Mouse (Mus musculus): Measurements from ENCODE around the gene Ccser1. TPM values are rescaled to one million over a fixed set of nuclear protein-coding genes. Genes with fewer than 3 reads are reported as not detected.
A peak's percentile ranks its signal among the peaks of the same experiment; 100 is the strongest.

Ccser1 gene
- polyA plus RNA-seq (2014; fragmentation: Nextera tagmentation; extraction: Ambion mirVana): 8.0 and 11.3 TPM in 2 replicates

GRCm38 (mm10) chr6:61179949-61180755 lies at the start of gene Ccser1:
TSS of gene Ccser1 (plus strand) at chr6:61180324.
- Histone ChIP-seq H3K36me3 (ENCODE audit: control insufficient read depth, insufficient read depth, low read length) (no peaks in the 10 kb centered on the region), H3K4me3 (ENCODE audit: low read depth, low read length) (peak within 1 kb of the TSS; percentile 78), H3K27ac (ENCODE audit: low read depth, low read length) (peak within 1 kb of the TSS; percentile 79), H3K9ac (ENCODE audit: low read length) (peak within 1 kb of the TSS; percentile 75), H3K27me3 (ENCODE audit: control insufficient read depth, insufficient read depth, low read length) (no peaks in the 10 kb centered on the region), H3K4me2 (ENCODE audit: low read depth) (peak within 1 kb of the TSS; percentile 98), H3K9me3 (ENCODE audit: control insufficient read depth, low read length) (no peaks in the 10 kb centered on the region), H3K4me1 (ENCODE audit: control insufficient read depth, insufficient read depth, low read length) (0 out of 2 replicates have a peak, but pooled peaks cover 3% of the 10 kb centered on the region)
- under 1% methylated on average over 73 of the region's 105 CpGs for WGBS
- peak; percentile 91 for ATAC-seq (ENCODE audit: insufficient read depth, low FRiP score, low TSS enrichment)
- peak; percentile 78 for DNase-seq (ENCODE audit: low spot score)

- Histone ChIP-seq H3K4me1 (ENCODE audit: control insufficient read depth, insufficient read depth, low read length) (no peaks in the 10 kb centered on the region), H3K4me2 (ENCODE audit: low read depth) (no peak overlapping the region), H3K4me3 (ENCODE audit: low read depth, low read length) (no peak overlapping the region), H3K9ac (ENCODE audit: low read length) (no peak overlapping the region), H3K27me3 (ENCODE audit: control insufficient read depth, insufficient read depth, low read length) (no peaks in the 10 kb centered on the region), H3K36me3 (ENCODE audit: control insufficient read depth, insufficient read depth, low read length) (no peaks in the 10 kb centered on the region), H3K27ac (ENCODE audit: low read depth, low read length) (no peak overlapping the region), H3K9me3 (ENCODE audit: control insufficient read depth, low read length) (no peaks in the 10 kb centered on the region)
- DNase-seq (ENCODE audit: low spot score) (no peak), ATAC-seq (ENCODE audit: insufficient read depth, low FRiP score, low TSS enrichment) (no peak)
- WGBS: 91% methylated on average over 2 of the region's 2 CpGs
Measured at GRCm38 (mm10) chr6:61136436-61136835, 43.7 kb upstream of the Ccser1 start.

DNA sequence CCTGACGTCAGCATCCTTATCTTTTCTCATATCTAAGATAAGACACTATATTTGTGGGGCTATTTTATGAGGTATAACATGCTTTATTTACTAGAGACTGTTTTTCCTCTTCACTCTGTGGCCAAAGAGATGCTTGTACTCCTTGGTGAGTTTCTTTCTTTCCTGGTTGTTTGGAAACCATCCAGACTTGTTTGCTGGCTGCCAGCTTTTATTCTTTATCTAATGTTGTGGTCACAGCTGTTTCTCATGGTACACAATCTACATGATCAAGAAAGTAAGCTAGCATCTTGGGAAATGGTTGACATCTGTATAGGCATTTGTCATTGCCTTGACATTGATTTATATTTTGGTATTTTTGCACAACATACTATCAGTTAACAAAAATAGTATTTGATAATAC lies 37.1 kb upstream of the Ccser1 start:
- 78% methylated on average over 1 of the region's 1 CpGs for WGBS
- no peak for ATAC-seq (ENCODE audit: insufficient read depth, low FRiP score, low TSS enrichment)
- H3K27me3 ChIP-seq (ENCODE audit: control insufficient read depth, insufficient read depth, low read length): no peaks in the 10 kb centered on the region
- H3K9me3 ChIP-seq (ENCODE audit: control insufficient read depth, low read length): no peaks in the 10 kb centered on the region
- H3K36me3 ChIP-seq (ENCODE audit: control insufficient read depth, insufficient read depth, low read length): no peaks in the 10 kb centered on the region
- H3K4me1 ChIP-seq (ENCODE audit: control insufficient read depth, insufficient read depth, low read length): no peaks in the 10 kb centered on the region
- H3K4me3 ChIP-seq (ENCODE audit: low read depth, low read length): no peak overlapping the region
- DNase-seq (ENCODE audit: low spot score): no peak
- H3K27ac ChIP-seq (ENCODE audit: low read depth, low read length): no peak overlapping the region
- no peak overlapping the region for H3K9ac ChIP-seq (ENCODE audit: low read length)
- H3K4me2 ChIP-seq (ENCODE audit: low read depth): no peak overlapping the region

DNA sequence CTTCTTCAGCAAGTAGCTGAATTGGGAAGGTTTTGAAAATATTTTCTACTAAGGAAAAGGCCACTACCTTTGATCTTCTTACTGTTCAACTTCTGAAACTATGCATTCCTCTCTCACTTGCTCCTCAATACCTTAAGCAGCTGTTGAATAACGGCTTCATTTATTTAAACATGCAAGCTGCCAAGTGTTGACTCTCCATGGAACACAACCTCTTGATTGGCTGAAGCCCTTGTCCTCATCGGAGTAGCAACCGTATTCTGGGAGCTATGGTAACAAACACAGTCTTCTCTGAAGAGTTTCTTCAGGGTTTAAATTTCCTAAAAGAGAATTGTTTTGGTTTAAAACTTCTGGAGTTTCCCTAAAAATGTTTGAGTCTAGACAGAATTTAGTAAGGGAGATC lies 27.2 kb upstream of the Ccser1 start:
- H3K9me3 ChIP-seq (ENCODE audit: control insufficient read depth, low read length): no peaks in the 10 kb centered on the region
- no peak overlapping the region for H3K4me3 ChIP-seq (ENCODE audit: low read depth, low read length)
- no peak overlapping the region for H3K27ac ChIP-seq (ENCODE audit: low read depth, low read length)
- 76% methylated on average over 3 of the region's 3 CpGs for WGBS
- no peak overlapping the region for H3K9ac ChIP-seq (ENCODE audit: low read length)
- no peaks in the 10 kb centered on the region for H3K36me3 ChIP-seq (ENCODE audit: control insufficient read depth, insufficient read depth, low read length)
- DNase-seq (ENCODE audit: low spot score): no peak
- no peaks in the 10 kb centered on the region for H3K27me3 ChIP-seq (ENCODE audit: control insufficient read depth, insufficient read depth, low read length)
- no peak overlapping the region for H3K4me2 ChIP-seq (ENCODE audit: low read depth)
- H3K4me1 ChIP-seq (ENCODE audit: control insufficient read depth, insufficient read depth, low read length): no peaks in the 10 kb centered on the region
- no peak for ATAC-seq (ENCODE audit: insufficient read depth, low FRiP score, low TSS enrichment)

GRCm38 (mm10) chr6:61154654-61155053 lies 25.5 kb upstream of the Ccser1 start:
- Histone ChIP-seq H3K9ac (ENCODE audit: low read length) (no peak overlapping the region), H3K27ac (ENCODE audit: low read depth, low read length) (no peak overlapping the region), H3K27me3 (ENCODE audit: control insufficient read depth, insufficient read depth, low read length) (no peaks in the 10 kb centered on the region), H3K9me3 (ENCODE audit: control insufficient read depth, low read length) (no peaks in the 10 kb centered on the region), H3K36me3 (ENCODE audit: control insufficient read depth, insufficient read depth, low read length) (no peaks in the 10 kb centered on the region), H3K4me3 (ENCODE audit: low read depth, low read length) (no peak overlapping the region), H3K4me1 (ENCODE audit: control insufficient read depth, insufficient read depth, low read length) (no peaks in the 10 kb centered on the region), H3K4me2 (ENCODE audit: low read depth) (no peak overlapping the region)
- 67% methylated on average over 6 of the region's 6 CpGs for WGBS
- DNase-seq (ENCODE audit: low spot score) (no peak), ATAC-seq (ENCODE audit: insufficient read depth, low FRiP score, low TSS enrichment) (no peak)

DNA sequence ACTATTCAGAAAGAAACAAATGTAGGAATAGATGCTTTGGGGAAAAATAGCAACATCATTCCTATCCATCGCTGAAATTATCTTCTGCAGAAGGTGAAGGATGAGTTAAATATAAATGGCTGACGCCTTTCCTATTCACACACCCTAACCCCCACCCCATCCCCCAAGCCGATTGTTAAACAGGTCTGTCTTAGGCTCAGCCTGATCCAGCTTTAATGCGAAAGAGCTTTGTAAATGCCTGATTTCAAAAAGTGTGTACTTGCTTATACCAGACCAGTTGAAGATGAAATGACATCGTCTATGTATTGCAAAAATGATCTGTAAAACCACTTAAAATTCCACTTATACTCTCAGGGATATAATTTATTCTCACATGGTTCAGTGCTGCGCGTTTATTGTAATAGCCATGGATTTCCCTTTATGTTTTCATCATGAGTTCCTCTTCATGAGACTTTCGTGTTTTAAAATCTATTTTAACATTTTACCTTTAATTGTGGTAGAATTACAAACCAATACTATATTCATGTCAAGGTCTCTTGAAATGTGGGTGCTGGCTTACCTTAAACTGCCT lies 25.0 kb upstream of the Ccser1 start:
- 61% methylated on average over 8 of the region's 8 CpGs for WGBS
- no peaks in the 10 kb centered on the region for H3K36me3 ChIP-seq (ENCODE audit: control insufficient read depth, insufficient read depth, low read length)
- no peak for DNase-seq (ENCODE audit: low spot score)
- H3K4me3 ChIP-seq (ENCODE audit: low read depth, low read length): no peak overlapping the region
- H3K27ac ChIP-seq (ENCODE audit: low read depth, low read length): no peak overlapping the region
- no peak overlapping the region for H3K9ac ChIP-seq (ENCODE audit: low read length)
- no peaks in the 10 kb centered on the region for H3K4me1 ChIP-seq (ENCODE audit: control insufficient read depth, insufficient read depth, low read length)
- no peak overlapping the region for H3K4me2 ChIP-seq (ENCODE audit: low read depth)
- H3K9me3 ChIP-seq (ENCODE audit: control insufficient read depth, low read length): no peaks in the 10 kb centered on the region
- no peak for ATAC-seq (ENCODE audit: insufficient read depth, low FRiP score, low TSS enrichment)
- no peaks in the 10 kb centered on the region for H3K27me3 ChIP-seq (ENCODE audit: control insufficient read depth, insufficient read depth, low read length)

DNA sequence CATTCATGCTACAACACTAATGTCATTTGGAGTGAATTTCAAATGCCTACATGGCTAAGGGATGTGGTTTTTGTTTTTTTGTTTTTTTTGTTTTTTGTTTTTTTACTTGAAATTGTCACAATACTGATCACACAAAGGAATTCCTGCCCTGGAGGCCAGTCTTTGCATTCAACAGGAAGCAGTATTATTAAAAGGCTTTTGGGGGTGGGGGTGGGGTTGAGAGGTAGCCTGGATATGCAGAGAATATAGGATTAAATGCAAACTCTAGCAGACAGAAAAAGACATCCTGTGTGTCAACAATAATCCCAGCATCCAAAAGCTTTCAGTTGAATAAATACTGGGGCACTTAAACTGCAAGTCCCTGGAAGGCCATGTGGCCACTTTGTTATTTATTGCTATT lies 24.4 kb upstream of the Ccser1 start:
- no peak for ATAC-seq (ENCODE audit: insufficient read depth, low FRiP score, low TSS enrichment)
- Histone ChIP-seq H3K4me3 (ENCODE audit: low read depth, low read length) (no peak overlapping the region), H3K9ac (ENCODE audit: low read length) (no peak overlapping the region), H3K27me3 (ENCODE audit: control insufficient read depth, insufficient read depth, low read length) (no peaks in the 10 kb centered on the region), H3K4me2 (ENCODE audit: low read depth) (no peak overlapping the region), H3K4me1 (ENCODE audit: control insufficient read depth, insufficient read depth, low read length) (no peaks in the 10 kb centered on the region), H3K9me3 (ENCODE audit: control insufficient read depth, low read length) (no peaks in the 10 kb centered on the region), H3K27ac (ENCODE audit: low read depth, low read length) (no peak overlapping the region), H3K36me3 (ENCODE audit: control insufficient read depth, insufficient read depth, low read length) (no peaks in the 10 kb centered on the region)
- DNase-seq (ENCODE audit: low spot score): no peak

DNA sequence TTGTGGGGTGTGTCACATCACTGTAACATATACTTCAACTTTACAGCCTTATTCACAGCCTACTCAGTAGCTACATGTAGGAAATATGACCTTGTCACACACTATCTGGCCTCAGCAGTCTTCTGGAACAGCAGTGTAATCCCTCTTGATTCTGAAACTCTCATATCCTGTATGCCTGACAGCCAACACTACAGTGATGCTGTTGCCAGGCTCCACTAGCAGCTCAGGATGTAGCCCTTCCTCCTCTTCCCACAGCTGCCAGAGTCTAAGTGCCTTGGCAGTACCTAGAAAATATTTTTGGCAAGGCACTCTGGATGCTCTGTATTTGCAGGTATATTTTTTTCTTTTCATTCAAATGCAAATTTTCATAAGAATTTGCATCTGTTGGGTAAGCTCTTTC lies 18.0 kb upstream of the Ccser1 start:
- no peaks in the 10 kb centered on the region for H3K27me3 ChIP-seq (ENCODE audit: control insufficient read depth, insufficient read depth, low read length)
- H3K4me3 ChIP-seq (ENCODE audit: low read depth, low read length): no peak overlapping the region
- no peaks in the 10 kb centered on the region for H3K9me3 ChIP-seq (ENCODE audit: control insufficient read depth, low read length)
- no peak for DNase-seq (ENCODE audit: low spot score)
- no peaks in the 10 kb centered on the region for H3K36me3 ChIP-seq (ENCODE audit: control insufficient read depth, insufficient read depth, low read length)
- H3K27ac ChIP-seq (ENCODE audit: low read depth, low read length): no peak overlapping the region
- no peak overlapping the region for H3K4me2 ChIP-seq (ENCODE audit: low read depth)
- no peaks in the 10 kb centered on the region for H3K4me1 ChIP-seq (ENCODE audit: control insufficient read depth, insufficient read depth, low read length)
- H3K9ac ChIP-seq (ENCODE audit: low read length): no peak overlapping the region
- ATAC-seq (ENCODE audit: insufficient read depth, low FRiP score, low TSS enrichment): no peak

- DNase-seq (ENCODE audit: low spot score): no peak
- no peaks in the 10 kb centered on the region for H3K9me3 ChIP-seq (ENCODE audit: control insufficient read depth, low read length)
- H3K4me3 ChIP-seq (ENCODE audit: low read depth, low read length): no peak overlapping the region
- no peak overlapping the region for H3K27ac ChIP-seq (ENCODE audit: low read depth, low read length)
- WGBS: 90% methylated on average over 1 of the region's 1 CpGs
- no peak overlapping the region for H3K9ac ChIP-seq (ENCODE audit: low read length)
- H3K36me3 ChIP-seq (ENCODE audit: control insufficient read depth, insufficient read depth, low read length): no peaks in the 10 kb centered on the region
- no peak for ATAC-seq (ENCODE audit: insufficient read depth, low FRiP score, low TSS enrichment)
- no peak overlapping the region for H3K4me2 ChIP-seq (ENCODE audit: low read depth)
- H3K4me1 ChIP-seq (ENCODE audit: control insufficient read depth, insufficient read depth, low read length): no peaks in the 10 kb centered on the region
- no peaks in the 10 kb centered on the region for H3K27me3 ChIP-seq (ENCODE audit: control insufficient read depth, insufficient read depth, low read length)
Measured at GRCm38 (mm10) chr6:61166891-61167290, 13.2 kb upstream of the Ccser1 start.

Data from neural tube, embryonic 11.5 days (tissue).